Mouse (Mus musculus) cerebellum, postnatal 25 days (tissue): ENCODE data around the gene Gstm5.

ENCODE experiments used
- DNase-seq, 2 experiments: peaks; one replicate each; pipeline ENCODE4 v3.0.0; 2021; ENCODE audit warnings: mixed read lengths in 2 of 2

Gene Gstm5

DNA sequence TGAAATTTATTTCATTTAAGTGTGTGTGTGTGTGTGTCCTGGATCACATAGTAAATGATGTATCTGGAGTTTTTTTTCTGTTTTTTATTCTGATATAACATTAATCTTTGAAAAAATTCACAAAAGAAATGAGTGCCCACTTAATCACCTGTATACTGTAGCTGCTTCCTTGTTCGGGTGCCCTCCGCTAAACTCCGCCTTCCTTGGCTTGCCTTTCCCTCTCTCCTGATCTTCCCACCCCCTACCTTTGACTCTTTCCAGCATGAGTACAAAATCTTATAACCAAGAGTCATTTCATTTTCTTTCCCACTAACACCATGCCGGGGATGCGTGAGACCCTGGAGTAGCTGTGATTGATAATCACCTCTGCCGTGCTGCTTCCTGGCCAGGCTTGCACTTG lies 36.5 kb downstream of the Gstm5 start:
- DNase-seq = no peak

DNA sequence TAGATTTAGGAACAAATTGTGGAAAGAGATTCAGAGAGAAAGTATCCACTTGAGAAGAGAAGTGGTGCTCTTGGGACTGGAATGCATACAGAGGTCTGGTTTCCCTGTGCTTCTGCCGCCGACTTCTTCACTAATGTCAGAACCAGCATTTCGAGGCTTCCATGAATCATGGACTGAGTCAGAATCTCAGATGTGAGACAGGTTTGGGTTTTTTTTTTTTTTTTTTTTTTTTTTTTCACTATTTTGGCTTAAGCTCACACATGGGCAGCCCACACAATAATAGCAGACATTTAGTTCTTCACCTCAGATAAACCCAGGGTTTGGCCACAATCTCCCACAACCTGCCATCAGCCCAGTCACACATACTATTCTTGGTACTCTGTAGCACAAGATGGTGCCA lies 39.6 kb downstream of the Gstm5 start:
- DNase-seq = no peak

- DNase-seq = no peak
Observed at GRCm38 (mm10) chr3:107935888-107936287, 40.3 kb downstream of the Gstm5 start.

- peak; percentile 43 to 57 for DNase-seq
Observed at GRCm38 (mm10) chr3:107939403-107939802, 43.8 kb downstream of the Gstm5 start.

GRCm38 (mm10) chr3:107939830-107940229 lies 44.2 kb downstream of the Gstm5 start:
- DNase-seq = no peak

- DNase-seq = no peak
Observed at GRCm38 (mm10) chr3:107940524-107940923, 44.9 kb downstream of the Gstm5 start.

DNA sequence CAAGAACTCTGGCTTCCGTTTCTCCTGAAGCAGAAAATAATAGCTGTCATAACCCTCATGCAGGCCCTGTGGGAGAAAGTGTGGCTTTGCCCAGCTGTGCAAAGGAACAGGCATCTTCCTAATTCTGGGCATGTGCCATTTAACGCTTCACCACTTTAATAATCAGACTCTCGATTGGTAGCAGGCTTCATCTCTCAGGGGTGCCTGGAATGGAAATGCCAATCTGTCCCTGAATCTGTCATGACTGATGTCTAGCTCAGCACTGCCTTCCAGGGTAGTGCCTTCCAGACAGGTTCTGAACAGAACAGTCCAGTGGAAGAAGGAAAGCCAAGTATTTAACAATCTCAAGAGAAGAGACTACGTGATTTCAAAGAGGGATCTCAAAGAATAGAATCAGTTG lies 45.6 kb downstream of the Gstm5 start:
- DNase-seq = no peak

DNA sequence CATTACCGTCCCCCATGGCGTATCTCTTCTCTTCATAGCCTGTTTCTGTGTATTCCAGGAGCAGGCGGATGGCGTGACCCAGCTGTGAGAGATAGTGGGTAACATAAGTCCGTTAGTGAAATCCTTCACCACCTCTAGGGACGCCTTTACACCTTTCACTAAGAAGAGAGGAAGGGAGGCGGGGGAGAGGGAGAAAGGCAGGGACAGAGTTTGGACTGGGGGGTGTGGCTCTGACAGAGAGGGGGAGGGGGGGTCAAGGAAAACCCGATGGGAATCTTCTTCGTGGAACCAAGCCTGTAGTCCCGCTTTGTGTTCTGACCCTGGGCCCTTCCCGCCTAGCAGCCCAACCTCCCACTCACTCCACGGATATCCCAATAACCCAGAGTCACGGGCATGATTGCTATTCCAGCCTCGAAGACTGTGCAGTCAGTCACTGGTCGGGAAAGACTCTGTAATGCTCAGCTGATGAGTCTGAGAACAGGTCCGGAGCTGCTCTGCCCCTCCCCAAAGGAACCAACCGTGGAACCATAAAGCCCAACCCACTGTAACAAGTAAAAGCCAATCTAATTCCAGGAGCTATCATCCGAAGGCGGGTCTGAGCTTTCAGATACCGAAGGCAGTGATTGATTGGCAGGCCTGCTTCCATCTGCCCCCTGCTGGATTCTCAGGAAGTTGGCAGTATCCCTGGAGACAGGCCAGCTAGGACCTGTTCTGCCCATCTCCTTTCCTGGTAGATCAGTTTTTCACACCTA lies 47.8 kb downstream of the Gstm5 start, which contains the start of gene Gstm6:
Gene Gstm6 (minus strand): TSS at position 511 of the 752 bp plus-strand sequence.
- DNase-seq = no peak

DNA sequence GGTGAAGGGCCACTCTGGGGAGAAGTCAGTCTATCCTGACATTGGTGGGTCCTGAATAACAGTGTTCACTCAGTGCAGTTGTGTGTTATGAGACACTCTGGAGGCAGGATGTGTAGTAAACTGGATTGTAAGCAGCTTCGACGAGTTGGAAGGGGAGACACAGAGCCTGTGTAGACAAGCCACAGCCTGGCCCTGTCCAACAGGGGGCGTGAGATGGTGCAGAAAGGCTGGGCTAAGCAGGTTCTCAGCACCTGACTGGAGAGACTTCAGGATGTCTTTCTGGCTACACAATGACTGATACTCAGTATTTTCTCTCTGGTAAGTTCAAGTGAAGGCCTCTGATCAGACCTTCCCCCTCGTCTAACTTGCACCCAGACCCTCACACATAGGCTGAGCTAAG lies 50.1 kb downstream of the Gstm5 start:
- DNase-seq = no peak
